Mouse (Mus musculus) embryonic fibroblast, embryonic 13.5 days (primary cell): ENCODE measurements around the gene Cpne9. TPM values are rescaled to one million over a fixed set of nuclear protein-coding genes. Genes with fewer than 3 reads are reported as not detected.

Experiments
- H3K27ac ChIP-seq: 2 replicates; pipeline ENCODE4 v1.5.1; 2012; ENCODE audit warnings: low read length, control low read depth, inconsistent platforms; ENCODE audit not compliant: insufficient read depth
- H3K4me1 ChIP-seq: 2 replicates; pipeline ENCODE4 v1.6.1; 2011; ENCODE audit warnings: low read length; ENCODE audit not compliant: control insufficient read depth, insufficient read depth
- H3K4me3 ChIP-seq: 2 replicates; pipeline ENCODE4 v1.5.1; 2011; ENCODE audit warnings: mild to moderate bottlenecking, control low read depth, low read length; ENCODE audit not compliant: insufficient read depth
- CTCF ChIP-seq: IDR thresholded peaks from 2 replicates; pipeline ENCODE4 v1.5.1; 2011; ENCODE audit warnings: mild to moderate bottlenecking, control low read depth, low read length, moderate library complexity, borderline replicate concordance; ENCODE audit not compliant: insufficient read depth
- POLR2A ChIP-seq: IDR thresholded peaks from 2 replicates; pipeline ENCODE4 v1.6.1; 2011; ENCODE audit warnings: low read depth, mild to moderate bottlenecking, control low read depth, low read length, moderate library complexity
- polyA plus RNA-seq: library from polyadenylated mRNA; stranded (reverse); fragments of >200 nt; gene quantifications from 2 replicates; pipeline ENCODE4 v1.2.4, GENCODE M21; 2011; ENCODE audit warnings: low read depth; ENCODE audit not compliant: missing spikeins, insufficient read length

Gene Cpne9
- 0.25 TPM in 1 of 2 replicates, not detected in the other for polyA plus RNA-seq

- H3K27ac ChIP-seq = no peak within 1 kb of the TSS
- no peak within 1 kb of the TSS for H3K4me3 ChIP-seq
- no peak for TF ChIP-seq POLR2A
- H3K4me1 ChIP-seq = no peaks in the 10 kb centered on the region
Measured at GRCm38 (mm10) chr6:113282101-113282802, at the start of gene Cpne9. Gene Cpne9, plus strand, starts transcription at chr6:113282307.

- TF ChIP-seq CTCF (no peak), POLR2A (no peak)
- Histone ChIP-seq H3K27ac (no peak overlapping the region), H3K4me3 (no peak overlapping the region), H3K4me1 (peaks cover 3% of the 10 kb centered on the region; the same call in 1 of the 2 replicates)
Measured at GRCm38 (mm10) chr6:113235141-113235540, 47.0 kb upstream of the Cpne9 start.

GRCm38 (mm10) chr6:113237542-113238270 is 44.4 kb upstream of the Cpne9 start, which contains the start of gene Mtmr14:
Gene Mtmr14, plus strand, starts transcription at chr6:113237843.
- Histone ChIP-seq H3K4me3 (peak within 1 kb of the TSS; percentile 93), H3K27ac (no peak within 1 kb of the TSS), H3K4me1 (peaks cover 3% of the 10 kb centered on the region; the same call in 1 of the 2 replicates)
- TF ChIP-seq CTCF (no peak), POLR2A (peak; percentile 59)

- TF ChIP-seq CTCF = no peak
- TF ChIP-seq POLR2A = no peak
- Histone ChIP-seq H3K27ac (no peak overlapping the region), H3K4me3 (peak overlapping the region; percentile 93), H3K4me1 (peaks cover 3% of the 10 kb centered on the region; the same call in 1 of the 2 replicates)
Measured at GRCm38 (mm10) chr6:113238442-113238841, 43.7 kb upstream of the Cpne9 start.

GRCm38 (mm10) chr6:113242753-113243152 is 39.4 kb upstream of the Cpne9 start:
- H3K4me1 ChIP-seq = peaks cover 3% of the 10 kb centered on the region; the same call in 1 of the 2 replicates
- TF ChIP-seq CTCF (no peak), POLR2A (no peak)
- H3K27ac ChIP-seq = no peak overlapping the region
- H3K4me3 ChIP-seq = no peak overlapping the region

- no peaks in the 10 kb centered on the region for H3K4me1 ChIP-seq
- H3K27ac ChIP-seq = no peak overlapping the region
- no peak overlapping the region for H3K4me3 ChIP-seq
- TF ChIP-seq POLR2A (no peak), CTCF (no peak)
Measured at GRCm38 (mm10) chr6:113245585-113245984, 36.5 kb upstream of the Cpne9 start.

GRCm38 (mm10) chr6:113250786-113251185 is 31.3 kb upstream of the Cpne9 start:
- Histone ChIP-seq H3K27ac (no peak overlapping the region), H3K4me1 (no peaks in the 10 kb centered on the region), H3K4me3 (no peak overlapping the region)
- no peak for TF ChIP-seq POLR2A
- TF ChIP-seq CTCF = no peak

- TF ChIP-seq CTCF = no peak
- no peak for TF ChIP-seq POLR2A
- H3K27ac ChIP-seq = no peak overlapping the region
- H3K4me1 ChIP-seq = no peaks in the 10 kb centered on the region
- no peak overlapping the region for H3K4me3 ChIP-seq
Measured at GRCm38 (mm10) chr6:113251921-113252320, 30.2 kb upstream of the Cpne9 start.

GRCm38 (mm10) chr6:113254899-113255298 is 27.2 kb upstream of the Cpne9 start:
- Histone ChIP-seq H3K27ac (no peak overlapping the region), H3K4me1 (no peaks in the 10 kb centered on the region), H3K4me3 (no peak overlapping the region)
- no peak for TF ChIP-seq POLR2A
- no peak for TF ChIP-seq CTCF
